Mouse (Mus musculus): ENCODE measurements around the gene Hmg20a. TPM values are rescaled to one million over a fixed set of nuclear protein-coding genes. Genes with fewer than 3 reads are reported as not detected.
A peak's percentile ranks its signal among the peaks of the same experiment; 100 is the strongest.

Hmg20a gene
- total RNA-seq, 2 experiments from 2014 or later: 39.6 to 43.0 TPM

- DNase-seq: peak; percentile 34
Measured at GRCm38 (mm10) chr9:56533916-56534315, 115.5 kb downstream of the Hmg20a start.

- DNase-seq: no peak
Measured at GRCm38 (mm10) chr9:56534727-56535126, 116.3 kb downstream of the Hmg20a start.

- DNase-seq: no peak
Measured at GRCm38 (mm10) chr9:56535361-56535760, 117.0 kb downstream of the Hmg20a start.

GRCm38 (mm10) chr9:56540051-56540450, 121.6 kb downstream of the Hmg20a start:
- DNase-seq: no peak

DNA sequence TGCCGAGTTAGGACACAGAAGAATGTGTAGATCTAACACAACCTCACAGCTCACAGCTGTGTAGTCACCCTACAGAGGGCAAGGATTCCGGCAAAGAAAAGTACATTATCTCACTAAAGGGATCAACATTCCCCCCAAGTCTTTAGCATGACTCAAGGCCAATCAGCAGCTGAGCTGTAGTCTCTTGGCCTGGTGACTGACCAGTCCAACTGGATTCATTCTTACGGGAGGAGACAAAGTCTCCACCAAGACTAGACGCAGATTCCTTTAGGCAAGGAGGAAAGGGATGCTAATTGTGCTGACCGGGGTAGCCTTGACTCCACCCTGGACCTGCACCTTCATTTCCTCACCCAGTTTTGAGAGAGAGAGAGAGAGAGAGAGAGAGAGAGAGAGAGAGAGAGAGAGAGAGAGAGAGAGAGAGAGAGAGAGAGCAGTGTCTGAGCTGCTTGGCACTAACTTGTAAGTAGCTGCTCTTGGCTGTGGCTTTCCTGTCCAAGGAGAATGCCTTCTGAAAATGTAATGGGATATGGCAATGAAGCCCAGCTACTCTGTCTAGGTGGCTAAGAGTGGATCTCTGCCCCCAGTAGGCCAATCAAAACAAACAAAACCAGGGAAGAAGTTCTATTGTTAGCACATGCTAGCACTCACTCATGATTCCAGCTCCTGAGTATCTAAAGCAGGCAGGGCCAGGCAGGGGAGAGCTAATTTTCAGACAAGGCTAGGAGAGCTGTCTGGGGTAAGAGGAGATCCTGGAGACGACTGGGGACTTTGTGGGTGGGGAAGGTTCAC, 126.5 kb downstream of the Hmg20a start:
- no peak for DNase-seq

Other genes starting within 250 kb of the Hmg20a start
- 10 to 100 TPM; 49.2 to 55.0 TPM for gene Peak1, start 542 bp upstream of the Hmg20a start, total RNA-seq (2021)